Mouse (Mus musculus): ENCODE results near the gene Scamp3. TPM values are rescaled to one million over a fixed set of nuclear protein-coding genes. Genes with fewer than 3 reads are reported as not detected.
A peak's percentile ranks its signal among the peaks of the same experiment; 100 is the strongest.

Scamp3 gene
- total RNA-seq, 2 experiments from 2014 or later, result 36.7 to 40.0 TPM

DNA sequence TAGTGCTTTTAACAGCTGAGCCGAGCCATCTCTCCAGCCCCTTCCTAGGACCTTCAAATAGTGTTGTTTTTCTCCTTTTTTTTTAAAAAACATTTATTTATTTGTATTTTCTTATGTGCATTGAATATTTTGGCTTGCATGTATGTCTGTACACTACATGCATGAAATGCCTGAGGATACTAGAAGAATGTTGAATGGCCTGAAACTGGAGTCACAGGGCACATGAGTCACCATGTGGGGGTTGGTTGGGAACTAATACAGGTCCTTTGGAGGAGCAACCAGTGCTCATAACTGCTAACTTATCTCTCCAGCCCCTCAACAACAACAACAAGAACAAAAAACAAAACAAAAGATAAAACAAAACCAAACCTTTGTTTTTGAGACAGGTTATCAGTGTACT, 14.2 kb upstream of the Scamp3 start:
- no peak for DNase-seq

DNA sequence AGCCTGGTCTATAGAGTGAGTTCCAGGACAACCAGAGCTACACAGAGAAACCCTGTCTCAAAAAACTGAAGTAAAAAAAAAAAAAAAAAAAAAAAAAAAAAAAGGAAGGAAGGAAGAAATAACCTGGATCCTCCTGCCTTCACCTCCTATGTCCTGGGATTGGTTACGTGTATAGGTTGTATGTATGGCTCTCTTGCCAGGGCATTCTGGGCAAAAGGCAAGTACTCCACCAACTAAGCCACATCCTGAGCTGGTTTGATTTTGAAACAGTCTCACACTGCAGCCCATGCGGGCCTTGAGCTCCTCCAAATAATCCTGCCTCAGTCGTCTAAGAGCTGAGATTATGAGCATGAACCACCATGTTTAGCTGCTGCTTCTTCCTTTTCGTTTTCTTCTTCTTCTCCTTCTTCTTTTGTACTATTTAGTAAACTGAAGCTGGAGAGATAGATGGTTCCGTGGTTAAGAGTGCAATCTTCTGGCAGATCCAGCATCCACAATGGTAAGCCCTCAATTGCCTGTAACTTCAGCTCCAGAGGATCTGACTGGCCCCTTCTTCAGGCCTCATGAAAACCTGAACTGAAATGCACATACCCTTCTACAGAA, 13.5 kb upstream of the Scamp3 start:
- DNase-seq, result no peak

DNA sequence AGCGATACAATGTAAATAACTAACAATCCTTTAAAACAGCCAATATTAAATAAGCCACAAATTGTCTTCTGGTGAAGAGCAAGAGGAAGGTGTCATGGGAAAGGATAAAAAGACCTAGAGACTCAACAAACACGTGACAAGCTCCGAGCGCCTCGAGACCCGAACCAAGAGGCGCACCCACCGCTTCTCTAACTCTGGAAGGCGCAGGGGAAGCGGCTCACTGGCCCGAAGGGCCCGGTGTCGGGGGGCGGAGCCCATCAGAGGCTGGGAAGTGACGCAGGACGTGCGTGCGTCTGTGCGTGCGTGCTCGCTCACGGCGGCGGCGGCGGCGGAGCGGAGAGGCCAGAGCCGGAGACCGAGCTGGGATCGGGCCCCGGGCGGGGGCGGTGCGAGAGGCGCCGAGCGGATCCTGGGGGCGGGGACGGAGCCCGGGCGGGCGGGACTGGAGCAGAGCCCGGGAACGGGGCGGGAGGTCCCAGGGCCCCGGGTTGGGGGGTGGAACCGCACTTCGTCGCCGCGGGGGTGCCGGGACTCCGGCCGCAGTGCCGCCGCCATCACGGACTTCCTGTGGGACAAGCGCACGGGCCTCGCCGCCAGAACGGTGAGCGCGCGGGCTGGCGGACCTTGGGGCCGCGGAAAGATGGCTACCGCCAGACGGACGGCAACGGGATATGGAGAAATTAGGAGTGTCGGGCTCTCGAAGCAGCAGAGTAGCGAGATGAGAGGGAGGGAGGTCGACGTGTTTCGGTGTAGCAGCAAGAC, 12.6 kb upstream of the Scamp3 start, which contains the start of gene Clk2:
Gene Clk2, plus strand, starts transcription at position 290 of the 762 bp plus-strand sequence.
- peak; percentile 92 for DNase-seq

DNA sequence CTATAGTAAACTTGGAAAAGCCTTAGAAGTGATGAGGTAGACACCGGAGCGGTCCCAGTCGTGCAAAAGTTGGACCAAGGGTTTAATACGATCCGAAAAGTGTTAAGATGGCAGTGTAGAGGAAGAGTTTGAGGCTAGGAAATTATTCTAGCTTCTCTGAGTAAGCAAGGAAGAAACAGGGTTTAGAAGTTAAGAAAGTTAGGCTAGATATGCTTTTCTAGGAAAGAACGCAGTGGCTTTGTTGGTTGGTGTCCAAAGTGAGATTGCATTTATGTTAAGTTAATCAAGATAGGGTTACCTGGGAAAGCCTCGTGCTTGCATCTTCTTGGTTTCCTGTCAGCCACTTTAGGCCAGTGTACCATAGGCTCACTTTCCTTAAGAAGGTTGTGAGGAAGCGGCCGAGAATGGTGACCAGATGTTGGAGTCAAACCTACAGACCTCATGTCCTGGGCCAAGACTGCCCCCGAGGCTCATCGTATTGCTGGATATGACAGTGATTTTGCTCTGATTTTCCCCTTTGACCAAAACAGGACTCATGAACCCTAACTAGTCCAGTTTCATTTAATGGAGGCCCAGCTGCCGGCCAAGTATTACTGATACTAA, 11.9 kb upstream of the Scamp3 start:
- DNase-seq, result no peak

DNA sequence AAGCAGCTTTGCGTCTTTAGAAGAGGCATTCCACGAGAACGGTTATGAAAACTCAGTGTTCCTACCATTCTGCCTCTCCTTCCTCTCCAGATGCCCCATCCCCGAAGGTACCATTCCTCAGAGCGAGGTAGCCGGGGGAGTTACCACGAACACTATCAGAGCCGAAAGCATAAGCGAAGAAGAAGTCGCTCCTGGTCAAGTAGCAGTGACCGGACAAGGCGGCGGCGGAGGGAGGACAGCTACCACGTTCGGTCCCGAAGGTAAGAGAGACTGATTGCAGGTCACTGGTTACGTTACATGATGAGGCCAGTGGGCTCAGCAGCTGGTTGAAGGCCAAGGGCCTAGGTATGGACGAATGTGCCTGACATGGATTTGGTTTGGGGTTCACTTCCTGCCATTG, 10.3 kb upstream of the Scamp3 start:
- no peak for DNase-seq

DNA sequence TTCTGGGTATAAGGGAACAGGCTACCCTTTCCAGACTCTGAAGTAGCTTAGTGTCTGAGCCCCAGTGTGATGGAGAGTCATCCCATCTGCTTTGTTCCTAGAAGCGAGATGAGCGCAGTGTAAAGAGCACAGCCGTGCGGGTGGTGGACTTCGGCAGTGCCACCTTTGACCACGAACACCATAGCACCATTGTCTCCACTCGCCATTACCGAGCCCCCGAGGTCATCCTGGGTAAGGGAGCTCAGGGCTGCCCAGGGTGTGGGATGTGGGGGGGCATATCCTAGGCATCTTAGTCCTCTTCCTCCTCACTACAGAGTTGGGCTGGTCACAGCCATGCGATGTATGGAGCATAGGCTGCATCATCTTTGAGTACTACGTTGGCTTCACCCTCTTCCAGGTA, 2.4 kb upstream of the Scamp3 start:
- no peak for DNase-seq

GRCm38 (mm10) chr3:89175544-89175943, 1.7 kb upstream of the Scamp3 start:
- DNase-seq, result no peak

- no peak for DNase-seq
These were observed 852 bp upstream of the Scamp3 start for GRCm38 (mm10) chr3:89176421-89176820.

GRCm38 (mm10) chr3:89178107-89178385, 773 bp downstream of the Scamp3 start:
- DNase-seq, result no peak

GRCm38 (mm10) chr3:89179056-89179455, 1.8 kb downstream of the Scamp3 start:
- DNase-seq, result no peak

DNA sequence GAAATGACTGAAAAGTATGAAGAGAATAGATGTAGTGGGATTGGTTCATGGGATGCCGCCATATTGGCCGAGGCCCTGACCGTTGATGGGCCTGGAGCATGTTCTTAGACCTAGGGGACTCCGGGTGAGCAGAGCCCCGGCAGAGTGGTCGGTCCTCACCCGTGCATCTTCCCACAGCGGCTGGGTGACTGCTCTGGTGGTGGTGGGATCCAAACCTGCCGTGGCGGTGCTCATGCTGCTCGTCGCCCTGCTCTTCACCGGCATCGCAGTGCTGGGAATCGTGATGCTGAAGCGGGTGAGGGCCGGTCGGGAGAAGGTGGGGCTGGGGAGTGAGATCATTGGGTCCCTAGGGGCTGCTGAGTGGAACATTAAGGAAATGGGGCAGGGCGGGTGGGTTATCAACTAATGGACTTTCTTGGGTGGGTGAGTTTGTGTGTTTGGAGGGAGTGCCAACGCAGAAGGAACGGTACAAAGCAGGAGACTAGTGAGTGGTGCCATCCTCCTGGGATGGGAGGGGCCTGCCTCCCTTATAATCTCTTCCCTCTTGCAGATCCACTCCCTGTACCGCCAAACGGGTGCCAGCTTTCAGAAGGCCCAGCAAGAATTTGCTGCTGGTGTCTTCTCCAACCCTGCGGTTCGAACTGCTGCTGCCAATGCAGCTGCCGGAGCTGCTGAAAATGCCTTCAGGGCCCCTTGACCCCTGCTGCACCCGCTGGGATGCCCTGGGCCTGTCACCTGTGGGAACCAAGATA, 4.7 kb downstream of the Scamp3 start:
- DNase-seq, result no peak

DNA sequence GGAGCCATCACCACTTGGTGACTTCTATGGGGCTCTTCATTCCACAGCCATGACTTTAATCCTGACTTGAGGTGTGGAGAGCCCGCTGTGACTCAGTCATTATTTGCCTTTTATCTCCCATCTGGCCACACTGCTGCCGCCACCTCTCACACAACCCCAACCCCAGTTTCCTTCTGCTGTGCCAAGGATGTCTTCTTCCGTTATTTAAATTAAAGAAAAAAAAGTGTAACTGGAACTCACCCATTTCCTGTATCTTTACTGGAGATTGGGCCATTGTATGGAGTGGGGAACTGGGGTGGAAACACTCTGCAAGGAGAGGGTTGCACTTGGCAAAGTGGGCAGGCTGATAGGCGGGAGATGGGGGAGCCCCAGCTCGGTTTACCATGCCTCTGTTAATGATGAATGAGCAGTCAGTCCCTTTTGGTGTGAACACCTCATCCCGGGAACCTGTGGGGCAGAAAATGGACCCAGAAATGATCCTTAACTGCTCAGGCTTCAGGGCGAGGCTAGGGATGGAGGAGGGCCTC, 5.3 kb downstream of the Scamp3 start:
- DNase-seq, result no peak

DNA sequence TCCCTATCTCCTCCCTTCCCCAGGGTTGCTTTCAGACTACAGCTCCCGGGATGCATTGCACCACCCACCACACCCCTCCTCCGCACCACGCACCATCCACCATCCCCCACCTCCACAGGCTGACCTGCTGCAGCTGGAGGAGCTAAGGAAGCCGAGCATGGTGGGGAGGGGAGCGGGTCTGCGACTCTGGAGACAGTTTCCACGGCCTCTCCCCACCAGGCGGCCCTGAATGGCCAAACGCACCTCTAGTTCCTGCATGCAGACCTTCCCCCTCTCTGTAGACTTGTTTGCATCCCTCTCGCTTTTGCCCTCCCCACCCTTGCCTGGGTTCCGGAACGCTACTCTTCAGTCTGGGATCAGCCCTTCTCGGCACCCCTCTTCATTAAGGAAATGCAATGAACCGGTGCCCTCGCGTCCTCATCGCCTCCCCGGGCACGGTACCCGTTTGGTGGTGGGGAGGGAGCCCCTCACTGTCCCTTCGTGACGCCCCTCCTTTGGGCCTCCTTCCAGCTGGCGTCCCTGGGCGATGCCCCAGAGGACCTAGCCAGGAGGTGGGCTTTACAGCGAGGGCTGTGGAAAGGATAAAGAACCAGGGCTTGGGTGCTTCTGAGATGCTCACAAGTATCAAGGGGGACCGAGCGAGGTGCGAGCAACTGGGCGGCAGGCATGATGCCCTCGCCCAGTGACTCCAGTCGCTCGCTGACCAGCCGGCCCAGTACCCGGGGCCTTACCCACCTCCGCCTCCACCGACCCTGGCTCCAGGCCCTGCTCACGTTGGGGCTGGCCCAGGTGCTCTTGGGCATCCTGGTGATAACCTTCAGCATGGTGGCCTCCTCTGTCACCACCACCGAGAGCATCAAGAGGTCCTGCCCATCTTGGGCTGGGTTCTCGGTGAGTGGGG, 6.0 kb downstream of the Scamp3 start, which contains the start of gene Fam189b:
Gene Fam189b, plus strand, starts transcription at position 86 of the 901 bp plus-strand sequence.
- DNase-seq, result peak; percentile 78

GRCm38 (mm10) chr3:89183959-89184315, 6.7 kb downstream of the Scamp3 start:
- DNase-seq, result no peak

- no peak for DNase-seq
These were observed 9.9 kb downstream of the Scamp3 start for GRCm38 (mm10) chr3:89187197-89187596.

GRCm38 (mm10) chr3:89187690-89188477, 10.6 kb downstream of the Scamp3 start:
- DNase-seq, result no peak

- no peak for DNase-seq
These were observed 11.2 kb downstream of the Scamp3 start for GRCm38 (mm10) chr3:89188478-89188875.

DNA sequence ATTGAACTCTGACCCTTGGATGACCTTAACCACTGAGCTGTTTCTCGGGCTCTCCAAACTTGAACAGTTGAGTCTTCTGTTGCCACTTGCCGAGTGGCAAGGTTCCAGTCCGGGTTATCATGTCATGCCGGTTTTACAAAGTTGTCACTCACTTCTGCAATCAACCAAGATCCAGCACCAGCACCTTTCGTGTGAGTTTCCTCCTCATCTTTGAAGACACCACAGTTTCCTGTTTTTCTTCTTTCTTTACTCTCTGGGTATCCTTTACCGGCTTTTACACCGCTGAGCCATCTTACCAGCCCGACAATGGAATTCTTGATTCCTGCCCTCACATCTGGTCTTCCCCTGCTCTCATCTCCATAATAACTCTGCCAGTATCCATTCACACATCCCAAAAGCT, 13.2 kb downstream of the Scamp3 start:
- no peak for DNase-seq

GRCm38 (mm10) chr3:89193351-89193750, 16.1 kb downstream of the Scamp3 start:
- DNase-seq, result no peak

- no peak for DNase-seq
These were observed 16.6 kb downstream of the Scamp3 start for GRCm38 (mm10) chr3:89193853-89194252.
